Mouse (Mus musculus): ENCODE measurements around the gene Amer2. TPM values are rescaled to one million over a fixed set of nuclear protein-coding genes. Genes with fewer than 3 reads are reported as not detected.

Amer2 gene
- polyA plus RNA-seq, 1 experiment from 2014 or later: 0.40 TPM

- WGBS: 57% methylated on average over 5 of the region's 5 CpGs
- ATAC-seq: no peak
- H3K9ac ChIP-seq (ENCODE audit: low read depth, low read length): no peak overlapping the region
- no peaks in the 10 kb centered on the region for H3K9me3 ChIP-seq (ENCODE audit: control insufficient read depth)
- no peak overlapping the region for H3K4me3 ChIP-seq (ENCODE audit: low read depth, low read length)
- no peak overlapping the region for H3K27ac ChIP-seq (ENCODE audit: low read depth, low read length)
- TF ChIP-seq CTCF (IDR thresholded peaks at IDR 0.05; ENCODE audit: low read depth): no peak
- H3K27me3 ChIP-seq (replicated peaks; ENCODE audit: control insufficient read depth, insufficient read depth, low read length): no peaks in the 10 kb centered on the region
- H3K36me3 ChIP-seq (ENCODE audit: control insufficient read depth, insufficient read depth): no peaks in the 10 kb centered on the region
- H3K4me1 ChIP-seq (replicated peaks; ENCODE audit: control insufficient read depth, insufficient read depth, low read length): no peaks in the 10 kb centered on the region
- no peak overlapping the region for H3K4me2 ChIP-seq (replicated peaks; ENCODE audit: low read depth)
Observed at GRCm38 (mm10) chr14:60431515-60431914, 58.5 kb downstream of the Amer2 start.

DNA sequence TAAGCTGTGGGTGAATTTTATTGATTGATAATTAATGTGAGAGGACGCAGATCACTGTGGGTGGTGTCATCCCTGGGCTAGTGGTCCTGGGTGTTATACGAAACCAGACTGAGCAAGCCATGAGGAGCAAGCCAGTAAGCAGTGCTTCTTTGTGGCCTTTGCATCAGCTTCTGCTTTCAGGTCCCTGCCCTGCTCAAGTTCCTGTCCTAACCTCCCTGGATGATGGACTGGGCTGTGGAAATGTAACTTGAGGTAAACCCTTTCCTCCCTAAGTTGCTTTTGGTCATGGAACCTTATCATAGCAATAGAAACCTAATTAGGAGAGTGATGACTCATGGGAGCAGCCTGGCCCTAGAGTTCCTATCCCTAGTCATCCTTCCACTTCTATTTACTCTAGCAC lies 59.1 kb downstream of the Amer2 start:
- H3K36me3 ChIP-seq (ENCODE audit: control insufficient read depth, insufficient read depth): no peaks in the 10 kb centered on the region
- no peak overlapping the region for H3K27ac ChIP-seq (ENCODE audit: low read depth, low read length)
- H3K4me2 ChIP-seq (replicated peaks; ENCODE audit: low read depth): no peak overlapping the region
- ATAC-seq: no peak
- no peak for TF ChIP-seq CTCF (IDR thresholded peaks at IDR 0.05; ENCODE audit: low read depth)
- H3K27me3 ChIP-seq (replicated peaks; ENCODE audit: control insufficient read depth, insufficient read depth, low read length): no peaks in the 10 kb centered on the region
- H3K4me3 ChIP-seq (ENCODE audit: low read depth, low read length): no peak overlapping the region
- H3K9me3 ChIP-seq (ENCODE audit: control insufficient read depth): no peaks in the 10 kb centered on the region
- H3K4me1 ChIP-seq (replicated peaks; ENCODE audit: control insufficient read depth, insufficient read depth, low read length): no peaks in the 10 kb centered on the region
- WGBS: 73% methylated on average over 2 of the region's 2 CpGs
- no peak overlapping the region for H3K9ac ChIP-seq (ENCODE audit: low read depth, low read length)

GRCm38 (mm10) chr14:60435515-60435914 lies 62.5 kb downstream of the Amer2 start:
- ATAC-seq: no peak
- TF ChIP-seq CTCF (IDR thresholded peaks at IDR 0.05; ENCODE audit: low read depth): peak; percentile 72
- WGBS: 61% methylated on average over 4 of the region's 4 CpGs

DNA sequence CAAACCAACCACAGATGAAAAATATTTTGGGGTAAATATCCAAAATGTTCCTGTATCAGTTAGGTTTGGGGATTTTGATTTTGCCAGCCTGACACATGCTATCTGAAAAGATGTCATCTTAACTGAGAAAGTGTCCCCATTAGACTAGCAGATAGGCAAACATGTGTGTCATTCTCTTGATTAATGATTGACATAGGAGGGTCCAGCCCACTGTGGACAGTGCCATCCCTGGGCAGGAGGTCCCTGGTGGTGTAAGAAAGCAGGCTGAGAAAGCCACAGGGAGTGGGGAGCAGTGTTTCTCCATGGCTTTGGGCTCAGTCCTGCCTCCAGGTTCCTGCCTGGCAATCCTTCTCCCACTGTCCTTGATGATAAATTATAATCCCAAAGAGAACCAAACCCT lies 63.3 kb downstream of the Amer2 start:
- Histone ChIP-seq H3K4me1 (replicated peaks; ENCODE audit: control insufficient read depth, insufficient read depth, low read length) (no peaks in the 10 kb centered on the region), H3K9me3 (ENCODE audit: control insufficient read depth) (no peaks in the 10 kb centered on the region), H3K27me3 (replicated peaks; ENCODE audit: control insufficient read depth, insufficient read depth, low read length) (no peaks in the 10 kb centered on the region), H3K36me3 (ENCODE audit: control insufficient read depth, insufficient read depth) (no peaks in the 10 kb centered on the region), H3K4me3 (ENCODE audit: low read depth, low read length) (no peak overlapping the region), H3K9ac (ENCODE audit: low read depth, low read length) (no peak overlapping the region), H3K4me2 (replicated peaks; ENCODE audit: low read depth) (no peak overlapping the region), H3K27ac (ENCODE audit: low read depth, low read length) (no peak overlapping the region)
- TF ChIP-seq CTCF (IDR thresholded peaks at IDR 0.05; ENCODE audit: low read depth): no peak
- no peak for ATAC-seq

More at GRCm38 (mm10) chr14:60435515-60435914, 62.5 kb downstream of the Amer2 start:
- H3K36me3 ChIP-seq (ENCODE audit: control insufficient read depth, insufficient read depth): no peaks in the 10 kb centered on the region
- H3K9me3 ChIP-seq (ENCODE audit: control insufficient read depth): no peaks in the 10 kb centered on the region
- H3K9ac ChIP-seq (ENCODE audit: low read depth, low read length): no peak overlapping the region
- H3K4me3 ChIP-seq (ENCODE audit: low read depth, low read length): no peak overlapping the region
- no peaks in the 10 kb centered on the region for H3K27me3 ChIP-seq (replicated peaks; ENCODE audit: control insufficient read depth, insufficient read depth, low read length)
- H3K27ac ChIP-seq (ENCODE audit: low read depth, low read length): no peak overlapping the region
- no peaks in the 10 kb centered on the region for H3K4me1 ChIP-seq (replicated peaks; ENCODE audit: control insufficient read depth, insufficient read depth, low read length)
- no peak overlapping the region for H3K4me2 ChIP-seq (replicated peaks; ENCODE audit: low read depth)

Other genes starting within 250 kb of the Amer2 start
- 3.8 and 5.1 TPM in 2 replicates for gene Atp8a2, start 176.1 kb upstream of the Amer2 start, polyA plus RNA-seq (2015; fragmentation: Nextera tagmentation; extraction: Ambion mirVana)
- not detected in 2 replicates for gene Nupl1, start 121.8 kb upstream of the Amer2 start, polyA plus RNA-seq (2015; fragmentation: Nextera tagmentation; extraction: Ambion mirVana)
- gene Gm49336, start 121.8 kb upstream of the Amer2 start, polyA plus RNA-seq (2015; fragmentation: Nextera tagmentation; extraction: Ambion mirVana): 16.6 and 17.4 TPM in 2 replicates
- 16.9 and 17.8 TPM in 2 replicates for gene Mtmr6, start 108.0 kb upstream of the Amer2 start, polyA plus RNA-seq (2015; fragmentation: Nextera tagmentation; extraction: Ambion mirVana)